ENCODE assay signal across 17 mouse cellular contexts in the genomic region with DNA sequence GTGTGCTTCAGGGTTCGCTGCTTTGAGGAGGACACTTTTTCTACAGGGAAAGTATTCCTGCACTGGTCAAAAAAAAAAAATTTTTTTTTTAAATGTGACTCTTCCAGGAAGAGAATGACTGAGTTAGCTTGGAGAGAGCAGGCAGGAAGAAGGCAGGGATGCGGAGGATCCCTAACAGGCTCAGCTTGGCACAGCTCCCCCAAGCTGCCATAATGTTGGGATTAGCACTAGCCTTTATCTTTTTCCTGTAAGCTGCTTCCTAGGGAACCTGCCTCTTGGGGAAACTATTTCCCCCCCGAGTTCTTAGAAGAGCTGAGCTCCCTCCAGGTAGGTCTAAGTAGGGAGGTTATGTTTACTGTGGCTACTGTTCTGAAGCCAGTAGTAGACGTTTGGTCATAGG. TPM values are rescaled to one million over a fixed set of nuclear protein-coding genes. Genes with fewer than 3 reads are reported as not detected.
DNase-seq lines count a peak whose midpoint lies in the region; ATAC-seq and TF ChIP-seq lines count a peak whose summit lies in the region.
"Had no signal": no experiment of that assay in that cellular context is flagged by ENCODE, and none has a peak within 500 bp of the region (broad histone marks: within the 10 kb centered on the region; RNA-seq: fewer than 3 reads in every experiment).

No protein-coding gene starts in this region.

- 24% methylated on average over 4 of the region's 4 CpGs for WGBS in heart, adult 2 months
- 47% methylated on average over 4 of the region's 4 CpGs for WGBS in kidney, postnatal 0 days
- 44% methylated on average over 4 of the region's 4 CpGs for WGBS in spleen, adult 2 months
- WGBS in lung, postnatal 0 days: 43% methylated on average over 4 of the region's 4 CpGs
- WGBS in cerebellum, adult 2 months: 62% methylated on average over 4 of the region's 4 CpGs

- peak overlapping the region; percentile 39 for H3K4me3 ChIP-seq in heart, adult 2 months
- peak overlapping the region; percentile 9; the same call in 1 of the 2 replicates for H3K4me3 ChIP-seq in kidney, postnatal 0 days (replicated peaks; ENCODE audit: low read depth, low read length)
- H3K4me3 ChIP-seq in spleen, adult 2 months (ENCODE audit: extremely low read depth, insufficient read depth, insufficient read length): peak overlapping the region; percentile 73
- peak overlapping the region; percentile 15 for H3K4me3 ChIP-seq in lung, postnatal 0 days (ENCODE audit: low read depth, low read length)
- H3K4me3 ChIP-seq in cerebellum, adult 2 months (replicated peaks; ENCODE audit: insufficient read depth, low read depth, low read length): no peak overlapping the region
- H3K4me3 ChIP-seq: hindbrain, embryonic 12.5 days; midbrain, embryonic 13.5 days had no signal

- DNase-seq in heart, adult 2 months: peak in 1 of 2 experiments; percentile 36
- no peak for DNase-seq in heart, postnatal 10 days
- DNase-seq in kidney, postnatal 0 days (ENCODE audit: low spot score): no peak
- DNase-seq in kidney, adult 11 months: no peak
- no peak for DNase-seq in spleen, adult 2 months (ENCODE audit: low read depth in 1 of 2, low spot score in 2 of 2)
- no peak for DNase-seq in spleen, postnatal 4 days (ENCODE audit: low spot score in 2 of 2)
- no peak for DNase-seq in lung, postnatal 0 days (ENCODE audit: low spot score)
- no peak for DNase-seq in cerebellum, adult 2 months
- DNase-seq: cerebellum, adult 8-10 months; embryo, embryonic 11 days; gastrocnemius, postnatal 14 days had no signal

- peak overlapping the region; percentile 72 for H3K9ac ChIP-seq in heart, adult 2 months (ENCODE audit: low read depth, low read length)
- H3K9ac ChIP-seq in kidney, postnatal 0 days (ENCODE audit: low read depth, low read length): no peak overlapping the region
- H3K9ac ChIP-seq in lung, postnatal 0 days (replicated peaks; ENCODE audit: low read depth): no peak overlapping the region; the same call in 1 of the 2 replicates
- H3K9ac ChIP-seq: hindbrain, embryonic 12.5 days; midbrain, embryonic 13.5 days had no signal

- peak overlapping the region; percentile 93 for H3K27ac ChIP-seq in heart, adult 2 months
- peak overlapping the region; percentile 56 for H3K27ac ChIP-seq in kidney, postnatal 0 days
- peak overlapping the region; percentile 94 for H3K27ac ChIP-seq in spleen, adult 2 months (ENCODE audit: insufficient read depth, low read length)
- H3K27ac ChIP-seq in lung, postnatal 0 days (ENCODE audit: low read length): peak overlapping the region; percentile 55
- no peak overlapping the region for H3K27ac ChIP-seq in cerebellum, adult 2 months (ENCODE audit: insufficient read depth, low read length)
- H3K27ac ChIP-seq: hindbrain, embryonic 12.5 days; macrophage; midbrain, embryonic 13.5 days had no signal

- intact Hi-C loops in heart, adult 2 months (cut with DNase I): loop anchor here (2.0 kb wide), 1 partner anchor 16 kb away; no protein-coding TSS in a partner anchor
- intact Hi-C loops in heart, postnatal 10 days (cut with DNase I): loop anchor here (2.0 to 5.0 kb wide), 2 partner anchors 38 to 62 kb away; a partner anchor contains a TSS

- H3K36me3 ChIP-seq in heart, adult 2 months (ENCODE audit: control insufficient read depth, insufficient read depth, low read length): peaks cover 11% of the 10 kb centered on the region
- H3K36me3 ChIP-seq in kidney, postnatal 0 days (ENCODE audit: insufficient read depth, low read length): no peaks in the 10 kb centered on the region
- peaks cover 6% of the 10 kb centered on the region for H3K36me3 ChIP-seq in spleen, adult 2 months (ENCODE audit: control insufficient read depth, insufficient read depth, low read length)
- no peaks in the 10 kb centered on the region for H3K36me3 ChIP-seq in lung, postnatal 0 days (ENCODE audit: insufficient read depth, low read length)
- H3K36me3 ChIP-seq: hindbrain, embryonic 12.5 days; midbrain, embryonic 13.5 days had no signal

- peak overlapping the region; percentile 35 for H3K4me2 ChIP-seq in kidney, postnatal 0 days (ENCODE audit: low read length)
- H3K4me2 ChIP-seq in lung, postnatal 0 days (replicated peaks; ENCODE audit: low read depth, low read length): peak overlapping the region; percentile 19
- H3K4me2 ChIP-seq: hindbrain, embryonic 12.5 days; midbrain, embryonic 13.5 days had no signal

- H3K4me1 ChIP-seq in heart, adult 2 months (ENCODE audit: control insufficient read depth, insufficient read depth, low read length): peaks cover 10% of the 10 kb centered on the region
- no peaks in the 10 kb centered on the region for H3K4me1 ChIP-seq in kidney, postnatal 0 days (replicated peaks; ENCODE audit: insufficient read depth, low read length)
- H3K4me1 ChIP-seq in spleen, adult 2 months (ENCODE audit: control insufficient read depth, insufficient read depth, insufficient read length): peaks cover 21% of the 10 kb centered on the region
- H3K4me1 ChIP-seq in lung, postnatal 0 days (ENCODE audit: insufficient read depth, low read depth, low read length): no peaks in the 10 kb centered on the region
- H3K4me1 ChIP-seq in cerebellum, adult 2 months (ENCODE audit: control insufficient read depth, insufficient read depth, low read length): no peaks in the 10 kb centered on the region; the same call in 1 of the 2 replicates
- H3K4me1 ChIP-seq: hindbrain, embryonic 12.5 days; midbrain, embryonic 13.5 days had no signal

- peak; percentile 27; the same call in 1 of the 2 replicates for TF ChIP-seq CTCF in heart, adult 2 months (IDR thresholded peaks at IDR 0.05)
- TF ChIP-seq CTCF in kidney, postnatal 0 days (IDR thresholded peaks at IDR 0.05; ENCODE audit: low read depth): no peak
- TF ChIP-seq CTCF in spleen, adult 2 months (IDR thresholded peaks at IDR 0.05; ENCODE audit: extremely low read depth, insufficient read depth, insufficient read length, insufficient replicate concordance): no peak
- TF ChIP-seq CTCF in lung, postnatal 0 days (IDR thresholded peaks at IDR 0.05): peak; percentile 33; the same call in 1 of the 2 replicates
- TF ChIP-seq CTCF in cerebellum, adult 2 months (IDR thresholded peaks at IDR 0.05; ENCODE audit: borderline replicate concordance, insufficient read depth, low read depth, low read length): no peak

- no peak for ATAC-seq in kidney, postnatal 0 days (replicated peaks; ENCODE audit: low FRiP score, low read depth)
- ATAC-seq in lung, postnatal 0 days: 0 out of 2 replicates have a peak, but pooled peaks have one; percentile 32
- ATAC-seq: forebrain, embryonic 16.5 days; midbrain, embryonic 13.5 days had no signal

- no peak for TF ChIP-seq POLR2A in heart, adult 2 months (IDR thresholded peaks at IDR 0.05; ENCODE audit: insufficient read depth, low read depth, low read length)
- TF ChIP-seq POLR2A in spleen, adult 2 months (IDR thresholded peaks at IDR 0.05; ENCODE audit: low read depth, low read length): 0 out of 2 replicates have a peak, but pooled peaks have one; percentile 0
- TF ChIP-seq POLR2A in cerebellum, adult 2 months (IDR thresholded peaks at IDR 0.05; ENCODE audit: borderline replicate concordance, insufficient read depth, low read length): no peak

- no peak for TF ChIP-seq EP300 in heart, adult 2 months (IDR thresholded peaks at IDR 0.05; ENCODE audit: insufficient read depth, low read depth, low read length)
- no peak for TF ChIP-seq EP300 in lung, postnatal 0 days (IDR thresholded peaks at IDR 0.05)

- H3K9me3 ChIP-seq in kidney, postnatal 0 days (replicated peaks; ENCODE audit: low read length): no peaks in the 10 kb centered on the region
- H3K9me3 ChIP-seq in lung, postnatal 0 days (ENCODE audit: low read length): no peaks in the 10 kb centered on the region
- H3K9me3 ChIP-seq: hindbrain, embryonic 12.5 days; midbrain, embryonic 13.5 days had no signal

- H3K79me2 ChIP-seq in heart, adult 2 months (replicated peaks; ENCODE audit: control insufficient read depth, insufficient read depth, low read length): no peaks in the 10 kb centered on the region

- H3K27me3 ChIP-seq in heart, adult 2 months (ENCODE audit: control insufficient read depth, insufficient read depth, low read length): no peaks in the 10 kb centered on the region
- H3K27me3 ChIP-seq in kidney, postnatal 0 days (ENCODE audit: insufficient read depth, low read length): no peaks in the 10 kb centered on the region
- H3K27me3 ChIP-seq in spleen, adult 2 months (ENCODE audit: control insufficient read depth, insufficient read depth, low read length): no peaks in the 10 kb centered on the region
- H3K27me3 ChIP-seq in lung, postnatal 0 days (replicated peaks; ENCODE audit: insufficient read depth, low read length): no peaks in the 10 kb centered on the region
- H3K27me3 ChIP-seq in cerebellum, adult 2 months (ENCODE audit: control insufficient read depth, insufficient read depth, low read length): no peaks in the 10 kb centered on the region
- H3K27me3 ChIP-seq: hindbrain, embryonic 12.5 days; midbrain, embryonic 13.5 days had no signal

RNA-seq across cellular contexts. Expression of a gene that starts 0.5 kb away (rescaled TPM):
- total RNA-seq in heart, adult 2 months (2021): 10 to 100 TPM; 22.4 to 25.3 TPM
- polyA plus RNA-seq in heart, adult 2 months (2012; rRNA removed): 28.1 and 42.1 TPM in 2 replicates
- total RNA-seq in heart, postnatal 10 days (2021): 10 to 100 TPM; 46.9 to 57.4 TPM
- 71.3 and 75.4 TPM in 2 replicates for polyA plus RNA-seq in kidney, postnatal 0 days (2015; fragmentation: Nextera tagmentation; extraction: Ambion mirVana)
- polyA plus RNA-seq in spleen, adult 2 months (2012; rRNA removed): 66.3 and 73.5 TPM in 2 replicates
- 129 and 151 TPM in 2 replicates for polyA plus RNA-seq in lung, postnatal 0 days (2015; fragmentation: Nextera tagmentation; extraction: Ambion mirVana)
- polyA plus RNA-seq in cerebellum, adult 2 months (2012; rRNA removed): 0.54 and 0.74 TPM in 2 replicates

RNA-seq across cellular contexts. Expression of a gene that starts 8.9 kb away (rescaled TPM):
- 1 to 10 TPM; 3.1 to 3.4 TPM for total RNA-seq in heart, adult 2 months (2021)
- 1.8 and 3.7 TPM in 2 replicates for polyA plus RNA-seq in heart, adult 2 months (2012; rRNA removed)
- 1 to 10 TPM; 6.0 to 7.5 TPM for total RNA-seq in heart, postnatal 10 days (2021)
- 13.7 and 15.2 TPM in 2 replicates for polyA plus RNA-seq in kidney, postnatal 0 days (2015; fragmentation: Nextera tagmentation; extraction: Ambion mirVana)
- polyA plus RNA-seq in spleen, adult 2 months (2012; rRNA removed): 9.9 and 10.4 TPM in 2 replicates
- polyA plus RNA-seq in lung, postnatal 0 days (2015; fragmentation: Nextera tagmentation; extraction: Ambion mirVana): 14.2 and 15.1 TPM in 2 replicates
- 0.86 and 0.98 TPM in 2 replicates for polyA plus RNA-seq in cerebellum, adult 2 months (2012; rRNA removed)

RNA-seq across cellular contexts. Expression of a gene that starts 23.2 kb away (rescaled TPM):
- total RNA-seq in heart, adult 2 months (2021): 10 to 100 TPM; 34.3 to 38.1 TPM
- 19.2 and 28.6 TPM in 2 replicates for polyA plus RNA-seq in heart, adult 2 months (2012; rRNA removed)
- 10 to 100 TPM; 73.8 to 74.5 TPM for total RNA-seq in heart, postnatal 10 days (2021)
- polyA plus RNA-seq in kidney, postnatal 0 days (2015; fragmentation: Nextera tagmentation; extraction: Ambion mirVana): 60.1 and 60.6 TPM in 2 replicates
- 50.8 and 54.3 TPM in 2 replicates for polyA plus RNA-seq in spleen, adult 2 months (2012; rRNA removed)
- polyA plus RNA-seq in lung, postnatal 0 days (2015; fragmentation: Nextera tagmentation; extraction: Ambion mirVana): 75.4 and 91.2 TPM in 2 replicates
- 4.1 and 4.6 TPM in 2 replicates for polyA plus RNA-seq in cerebellum, adult 2 months (2012; rRNA removed)

RNA-seq across cellular contexts. Expression of a gene that starts 33.6 kb away (rescaled TPM):
- 1 to 10 TPM; 3.4 to 5.6 TPM for total RNA-seq in heart, adult 2 months (2021)
- polyA plus RNA-seq in heart, adult 2 months (2012; rRNA removed): not detected in 2 replicates
- total RNA-seq in heart, postnatal 10 days (2021): 1 to 10 TPM; 5.0 to 6.6 TPM
- 2.7 and 3.2 TPM in 2 replicates for polyA plus RNA-seq in kidney, postnatal 0 days (2015; fragmentation: Nextera tagmentation; extraction: Ambion mirVana)
- polyA plus RNA-seq in spleen, adult 2 months (2012; rRNA removed): 0.43 and 0.82 TPM in 2 replicates
- polyA plus RNA-seq in lung, postnatal 0 days (2015; fragmentation: Nextera tagmentation; extraction: Ambion mirVana): 2.2 and 6.0 TPM in 2 replicates
- 0.93 TPM in 1 of 2 replicates, not detected in the other for polyA plus RNA-seq in cerebellum, adult 2 months (2012; rRNA removed)
- polyA plus RNA-seq: forebrain, embryonic 16.5 days; limb, embryonic 11.5 days; macrophage; midbrain, embryonic 13.5 days had no signal

RNA-seq across cellular contexts. Expression of a gene that starts 33.6 kb away (rescaled TPM):
- under 1 TPM in 1 of 2 experiments, not detected in 1; 0.77 TPM for total RNA-seq in heart, adult 2 months (2021)
- polyA plus RNA-seq in heart, adult 2 months (2012; rRNA removed): 0.29 and 0.70 TPM in 2 replicates
- not detected for total RNA-seq in heart, postnatal 10 days (2021)
- 0.10 and 0.14 TPM in 2 replicates for polyA plus RNA-seq in kidney, postnatal 0 days (2015; fragmentation: Nextera tagmentation; extraction: Ambion mirVana)
- 9.5 and 11.6 TPM in 2 replicates for polyA plus RNA-seq in spleen, adult 2 months (2012; rRNA removed)
- polyA plus RNA-seq in lung, postnatal 0 days (2015; fragmentation: Nextera tagmentation; extraction: Ambion mirVana): 0.14 and 0.21 TPM in 2 replicates
- not detected in 2 replicates for polyA plus RNA-seq in cerebellum, adult 2 months (2012; rRNA removed)
- total RNA-seq: gastrocnemius, postnatal 14 days had no signal
- polyA plus RNA-seq: brain, embryonic 14.5 days; forebrain, embryonic 16.5 days; hindbrain, embryonic 12.5 days; limb, embryonic 11.5 days; midbrain, embryonic 13.5 days had no signal

Comparison
In these comparisons a context has a peak if more than half of its experiments do, and no peak if none do; other contexts are left out.
1. CTCF ChIP-seq: peak in heart, adult 2 months (single experiment) and lung, postnatal 0 days (single experiment); none in kidney, postnatal 0 days (single experiment), spleen, adult 2 months (single experiment) and cerebellum, adult 2 months (single experiment).
2. RNA of a gene that starts 0.5 kb away (polyA plus RNA-seq): 129 to 151 TPM in lung, postnatal 0 days, 66.3 to 73.5 TPM in spleen, adult 2 months, 71.3 to 75.4 TPM in kidney, postnatal 0 days and 28.1 to 42.1 TPM in heart, adult 2 months; 0.54 to 0.74 TPM in cerebellum, adult 2 months; every median in the first group is over 10 times any median in the second.